Mouse (Mus musculus) spleen, postnatal 4 days (tissue): ENCODE data around the gene Krt15.

ENCODE experiments used
- DNase-seq, 2 experiments: peaks; one replicate each; pipeline ENCODE4 v3.0.0; 2022; ENCODE audit warnings: low spot score in 2 of 2

Krt15 gene

GRCm38 (mm10) chr11:100124901-100125300 is 10.8 kb downstream of the Krt15 start:
- DNase-seq: no peak

GRCm38 (mm10) chr11:100121466-100121865 is 14.3 kb downstream of the Krt15 start, which contains the start of gene Krt13:
Gene Krt13 (minus strand): TSS chr11:100121566.
- DNase-seq: no peak

GRCm38 (mm10) chr11:100120331-100120730 is 15.4 kb downstream of the Krt15 start:
- DNase-seq: no peak

GRCm38 (mm10) chr11:100113742-100114029 is 22.0 kb downstream of the Krt15 start:
- DNase-seq: no peak

GRCm38 (mm10) chr11:100112935-100113741 is 22.6 kb downstream of the Krt15 start:
- no peak for DNase-seq

GRCm38 (mm10) chr11:100105576-100106122 is 30.1 kb downstream of the Krt15 start, which contains the start of gene Krt36:
Gene Krt36 (minus strand): TSS chr11:100105626.
- DNase-seq: no peak

- no peak for DNase-seq
These were observed 32.9 kb downstream of the Krt15 start for GRCm38 (mm10) chr11:100102693-100103429.

GRCm38 (mm10) chr11:100100391-100100790 is 35.3 kb downstream of the Krt15 start:
- DNase-seq: no peak

GRCm38 (mm10) chr11:100097819-100098218 is 37.9 kb downstream of the Krt15 start:
- no peak for DNase-seq

- DNase-seq: no peak
These were observed 39.6 kb downstream of the Krt15 start, which contains the start of gene Krt35 for GRCm38 (mm10) chr11:100096141-100096540. Gene Krt35 (minus strand): TSS chr11:100096241.

GRCm38 (mm10) chr11:100088378-100089025 is 47.2 kb downstream of the Krt15 start:
- DNase-seq: no peak

GRCm38 (mm10) chr11:100087861-100088260 is 47.9 kb downstream of the Krt15 start, which contains the start of gene Krt32:
Gene Krt32 (minus strand): TSS chr11:100088226.
- DNase-seq: no peak
